Mouse (Mus musculus) frontal cortex, postnatal 36 days (tissue): ENCODE measurements around the gene Wipi2.
A peak's percentile ranks its signal among the peaks of the same experiment; 100 is the strongest.

ENCODE experiments used
- DNase-seq, 2 experiments: peaks; one replicate each; pipeline ENCODE4 v3.0.0; 2022; ENCODE audit warnings: low spot score in 2 of 2

Wipi2 gene

GRCm38 (mm10) chr5:142629663-142630025, 2.1 kb downstream of the Wipi2 start:
- DNase-seq: peak in 1 of 2 experiments; percentile 9

- DNase-seq: peak; percentile 11 to 24
These were observed 2.7 kb downstream of the Wipi2 start for GRCm38 (mm10) chr5:142630224-142630623.

- no peak for DNase-seq
These were observed 10.3 kb downstream of the Wipi2 start for GRCm38 (mm10) chr5:142637823-142638222.

GRCm38 (mm10) chr5:142640088-142640487, 12.6 kb downstream of the Wipi2 start:
- DNase-seq: no peak

GRCm38 (mm10) chr5:142641331-142642051, 14.0 kb downstream of the Wipi2 start:
- DNase-seq: no peak

- DNase-seq: no peak
These were observed 20.7 kb downstream of the Wipi2 start for GRCm38 (mm10) chr5:142648162-142648561.

GRCm38 (mm10) chr5:142649460-142650050, 22.1 kb downstream of the Wipi2 start:
- DNase-seq: no peak

- no peak for DNase-seq
These were observed 22.9 kb downstream of the Wipi2 start for GRCm38 (mm10) chr5:142650390-142650789.

- no peak for DNase-seq
These were observed 23.4 kb downstream of the Wipi2 start for GRCm38 (mm10) chr5:142650794-142651497.

- no peak for DNase-seq
These were observed 24.8 kb downstream of the Wipi2 start for GRCm38 (mm10) chr5:142652266-142652665.

- no peak for DNase-seq
These were observed 33.3 kb downstream of the Wipi2 start for GRCm38 (mm10) chr5:142660656-142661434.

GRCm38 (mm10) chr5:142667921-142668320, 40.4 kb downstream of the Wipi2 start:
- DNase-seq: no peak

GRCm38 (mm10) chr5:142668556-142669263, 41.2 kb downstream of the Wipi2 start:
- no peak for DNase-seq

- peak in 1 of 2 experiments; percentile 54 for DNase-seq
These were observed 42.2 kb downstream of the Wipi2 start for GRCm38 (mm10) chr5:142669726-142670125.

- peak in 1 of 2 experiments; percentile 26 for DNase-seq
These were observed 45.6 kb downstream of the Wipi2 start for GRCm38 (mm10) chr5:142673082-142673481.

GRCm38 (mm10) chr5:142678141-142678571, 50.7 kb downstream of the Wipi2 start:
- DNase-seq: no peak

- no peak for DNase-seq
These were observed 51.6 kb downstream of the Wipi2 start for GRCm38 (mm10) chr5:142679065-142679464.

- DNase-seq: no peak
These were observed 54.4 kb downstream of the Wipi2 start for GRCm38 (mm10) chr5:142681911-142682310.

- DNase-seq: no peak
These were observed 55.0 kb downstream of the Wipi2 start for GRCm38 (mm10) chr5:142682529-142682928.

- DNase-seq: no peak
These were observed 61.4 kb downstream of the Wipi2 start for GRCm38 (mm10) chr5:142688866-142689265.

GRCm38 (mm10) chr5:142690343-142690742, 62.8 kb downstream of the Wipi2 start:
- DNase-seq: no peak
